Mouse (Mus musculus) right cerebral cortex, postnatal 14 days (tissue): ENCODE results near the gene Mgat5.
A peak's percentile ranks its signal among the peaks of the same experiment; 100 is the strongest.

Experiments
- DNase-seq: peaks from one replicate; pipeline ENCODE4 v3.0.0; 2022

Mgat5 gene

DNA sequence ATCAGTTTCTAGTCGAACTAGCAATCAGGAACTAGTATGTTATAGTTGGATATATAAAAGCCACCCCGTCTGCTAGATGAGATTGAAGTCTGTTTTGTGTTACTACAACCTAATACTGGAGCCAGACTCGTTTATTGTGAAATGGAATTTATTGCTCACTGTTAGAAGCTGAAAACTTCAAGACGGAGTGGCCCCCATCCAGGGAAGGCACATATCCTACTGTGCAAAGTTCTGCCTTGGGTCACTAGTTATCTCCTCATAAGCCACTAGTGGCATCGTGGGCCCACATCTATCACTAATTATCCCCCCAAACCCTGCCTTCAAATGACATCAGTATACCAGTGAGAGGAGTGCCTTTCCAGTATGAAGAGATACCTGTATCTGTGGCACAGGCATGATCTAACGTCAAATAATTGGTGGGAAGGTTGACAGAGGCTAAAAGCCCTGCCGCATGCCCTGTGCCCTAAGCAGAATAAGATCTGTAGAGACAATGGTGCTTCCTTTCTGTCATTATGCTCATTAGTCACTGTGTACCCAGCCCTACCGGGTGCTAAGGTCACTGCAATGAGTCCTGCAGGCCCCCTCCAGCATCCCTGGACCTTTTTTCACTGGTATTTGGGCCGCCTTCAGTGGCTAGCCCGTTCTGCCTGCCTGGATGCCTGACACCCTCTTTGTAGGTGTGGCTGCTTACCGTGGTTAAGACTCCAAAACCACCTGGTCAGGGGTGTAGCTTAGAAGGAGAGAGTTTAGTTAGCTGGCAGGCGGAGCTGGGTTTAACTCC is 191.9 kb downstream of the Mgat5 start:
- no peak for DNase-seq

DNA sequence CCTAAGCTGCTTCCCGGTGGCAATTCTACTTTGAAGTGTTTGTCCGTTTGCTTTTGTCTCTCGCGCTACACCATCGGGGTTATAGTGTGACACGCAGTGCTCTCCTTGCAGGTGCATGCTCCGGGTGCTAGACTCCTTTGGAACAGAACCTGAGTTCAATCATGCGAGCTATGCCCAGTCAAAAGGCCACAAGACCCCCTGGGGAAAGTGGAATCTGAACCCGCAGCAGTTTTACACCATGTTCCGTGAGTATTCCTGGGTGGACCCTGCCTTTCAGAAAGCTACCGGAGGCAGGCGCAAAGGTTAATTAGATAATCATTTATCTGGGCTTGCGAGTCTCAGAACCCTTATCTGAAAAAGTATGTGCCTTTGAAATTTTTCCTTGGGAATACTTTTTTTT is 192.6 kb downstream of the Mgat5 start:
- DNase-seq = no peak

DNA sequence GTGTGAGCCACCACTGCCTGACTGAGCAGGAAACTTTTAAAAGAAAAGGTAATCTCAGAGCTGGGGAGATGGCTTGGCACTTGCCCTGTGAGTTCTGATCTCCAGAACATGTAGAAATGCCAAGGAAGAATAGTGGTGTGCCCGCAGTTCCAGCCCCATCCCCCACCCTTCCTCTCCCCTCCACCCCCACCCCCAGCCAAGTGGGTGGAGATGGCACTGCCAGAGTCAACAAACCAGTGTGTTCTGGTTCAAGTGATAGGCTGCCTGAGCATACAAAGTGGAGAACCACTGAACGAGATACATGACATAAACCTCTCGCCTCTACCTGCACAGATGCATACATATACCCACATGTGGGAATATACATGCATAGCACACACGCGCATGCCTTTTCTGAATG is 193.4 kb downstream of the Mgat5 start:
- no peak for DNase-seq

DNA sequence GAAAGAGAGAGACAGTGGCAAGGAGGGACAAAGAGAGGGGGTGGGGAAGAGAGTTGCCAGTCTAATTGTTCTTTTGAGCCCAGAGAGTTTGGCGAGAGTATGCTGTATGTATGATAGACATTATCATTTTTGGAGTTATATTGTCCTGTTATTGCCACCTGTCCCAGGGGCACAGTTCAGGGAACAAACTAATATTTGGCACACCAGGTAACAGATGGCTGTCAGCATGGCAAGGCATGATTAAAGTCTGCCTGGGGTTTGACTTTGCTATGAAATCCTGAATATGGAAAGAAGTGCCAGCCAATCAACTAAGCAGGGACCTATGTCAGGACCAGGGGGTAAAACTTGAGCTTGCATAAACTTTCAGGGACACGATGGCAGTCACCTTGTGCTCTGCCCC is 195.4 kb downstream of the Mgat5 start:
- no peak for DNase-seq

DNA sequence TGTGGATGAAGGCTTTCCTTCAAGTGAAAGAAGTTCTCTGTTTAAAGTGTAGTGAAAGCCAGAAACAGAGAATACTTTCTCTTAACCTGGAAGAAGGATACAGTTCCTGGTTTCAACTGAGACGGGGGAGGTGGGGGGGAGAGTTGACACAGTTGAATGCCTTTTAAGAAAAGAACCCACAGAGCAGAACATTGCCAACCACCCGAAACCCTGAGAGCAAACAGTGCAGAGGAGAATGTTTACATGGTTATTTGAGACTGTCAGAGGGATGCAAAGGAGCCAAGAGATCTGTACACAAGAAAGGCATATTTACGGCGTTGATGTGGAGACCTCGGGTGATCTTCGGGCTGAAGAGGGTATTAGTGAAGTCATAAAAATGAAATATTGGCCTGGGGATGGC is 195.9 kb downstream of the Mgat5 start:
- no peak for DNase-seq

DNA sequence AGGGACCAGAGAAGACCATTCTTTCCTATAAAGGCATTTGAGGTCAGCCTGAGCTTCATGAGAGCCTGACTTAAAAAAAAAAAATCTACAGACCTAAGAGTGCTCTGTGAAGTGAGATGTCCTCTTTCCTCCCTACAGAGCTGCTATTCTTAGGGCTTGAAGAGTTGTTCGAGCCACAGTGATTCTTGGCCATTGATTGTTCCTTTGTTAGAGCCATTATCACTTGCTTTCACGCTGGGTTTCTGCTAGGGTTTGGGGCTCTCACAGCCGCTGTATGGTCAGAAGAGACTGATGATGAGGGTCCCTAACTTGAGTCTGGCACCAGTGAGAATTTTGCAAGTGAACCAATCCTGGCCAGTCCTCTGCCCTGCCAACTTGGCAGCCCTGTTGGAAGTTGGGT is 199.8 kb downstream of the Mgat5 start:
- DNase-seq = no peak

DNA sequence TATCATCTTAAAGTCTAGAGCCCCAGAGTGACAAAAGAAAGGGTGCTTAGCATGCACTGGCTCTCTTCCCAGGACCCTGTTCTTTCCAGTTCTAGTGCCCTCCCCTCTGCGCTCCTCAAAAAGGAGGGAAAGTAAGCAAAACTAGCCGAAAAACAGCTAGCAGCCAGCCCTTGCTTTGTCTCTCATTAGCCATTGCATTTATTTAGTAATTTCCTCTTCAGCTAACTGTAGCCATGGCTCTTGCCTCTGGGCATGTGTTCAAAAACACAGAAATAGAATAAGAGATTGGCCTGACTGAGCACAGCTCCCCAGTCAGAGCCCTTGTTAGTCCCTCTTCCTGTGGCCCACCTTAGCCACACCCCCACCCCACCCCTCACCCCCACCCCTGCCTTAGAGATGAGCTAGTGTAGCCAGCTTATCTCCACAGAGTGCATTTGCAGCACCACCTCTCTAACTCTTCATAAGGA is 204.2 kb downstream of the Mgat5 start:
- DNase-seq = no peak

GRCm38 (mm10) chr1:127409512-127409911 is 204.7 kb downstream of the Mgat5 start:
- no peak for DNase-seq

DNA sequence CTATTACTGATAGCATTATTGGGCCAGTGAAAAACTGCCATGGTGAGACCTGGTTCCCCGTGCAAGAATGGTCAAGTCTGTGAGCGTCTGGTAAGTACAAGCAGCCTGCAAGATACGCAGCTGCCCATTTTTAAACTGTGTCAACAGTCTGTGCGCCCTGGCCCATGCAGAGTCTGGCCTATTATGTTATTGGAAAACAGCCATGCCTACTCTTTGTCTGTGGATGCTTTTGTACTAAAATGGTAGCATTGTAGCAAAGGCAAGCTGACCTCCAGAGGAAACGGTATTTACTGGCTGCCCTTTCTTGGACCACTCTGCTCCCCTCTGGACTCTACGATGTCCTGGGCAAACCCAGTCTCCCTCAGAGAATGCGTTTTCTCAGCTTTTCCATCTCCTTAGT is 209.7 kb downstream of the Mgat5 start:
- no peak for DNase-seq

- no peak for DNase-seq
These were observed 211.1 kb downstream of the Mgat5 start for GRCm38 (mm10) chr1:127415896-127416295.

DNA sequence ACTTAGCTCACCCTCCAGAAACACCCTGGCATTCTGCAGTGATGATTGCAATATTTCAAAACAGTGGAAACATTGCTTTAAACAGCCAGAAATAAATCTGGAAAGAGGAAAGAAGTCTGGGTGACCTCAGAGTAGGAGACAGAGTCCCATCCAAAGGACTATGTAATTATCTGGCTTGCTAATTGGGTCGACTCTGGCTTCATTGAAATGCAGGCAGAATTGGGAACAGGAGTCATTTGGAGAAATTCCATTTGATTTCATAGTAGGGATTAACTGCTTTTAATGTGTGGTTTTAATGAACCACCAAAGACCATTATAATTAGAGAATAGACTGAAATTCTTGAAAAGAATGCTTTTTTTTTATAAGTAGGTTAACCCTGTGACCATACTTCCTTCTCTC is 212.2 kb downstream of the Mgat5 start:
- DNase-seq = no peak

GRCm38 (mm10) chr1:127418916-127419575 is 214.2 kb downstream of the Mgat5 start:
- DNase-seq = no peak

DNA sequence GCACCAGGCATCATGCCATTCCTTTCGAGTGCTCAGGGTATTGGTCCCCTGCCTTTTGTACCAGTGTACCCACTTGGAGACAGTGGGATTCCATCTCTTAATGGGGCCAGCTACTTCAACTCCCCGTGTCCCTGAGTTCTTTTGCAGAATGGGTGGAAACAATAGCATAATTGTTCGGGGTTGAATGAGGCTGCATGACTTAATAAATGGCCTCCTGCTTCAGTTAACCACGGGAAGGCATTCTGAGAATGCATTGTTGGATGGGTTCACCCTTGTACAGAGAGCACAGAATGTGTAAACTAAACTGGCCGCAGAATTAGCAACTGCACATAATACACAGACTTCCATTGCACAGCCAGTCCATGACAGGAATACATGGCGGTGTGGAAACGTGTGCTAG is 214.8 kb downstream of the Mgat5 start:
- DNase-seq = no peak

DNA sequence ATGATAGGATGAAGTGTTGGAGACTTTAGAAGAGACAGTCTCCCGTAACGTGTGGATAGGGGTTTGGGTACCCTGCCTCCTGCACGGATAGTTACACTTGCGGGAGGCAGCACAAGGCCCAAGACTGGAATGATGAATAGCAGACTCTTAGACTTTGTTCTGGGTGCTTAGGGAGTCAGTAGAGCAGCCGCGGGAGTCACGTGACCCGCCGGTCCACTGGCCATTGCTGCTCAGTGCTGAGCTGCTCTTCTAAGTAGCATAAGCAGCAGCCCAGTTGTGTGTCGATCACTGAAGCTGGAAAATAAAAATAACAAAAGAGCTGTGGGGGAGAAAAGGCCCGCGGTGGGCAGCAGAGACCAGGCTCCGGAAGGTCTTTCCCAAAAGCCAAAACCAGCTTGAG is 215.6 kb downstream of the Mgat5 start:
- no peak for DNase-seq

GRCm38 (mm10) chr1:127420795-127421194 is 216.0 kb downstream of the Mgat5 start:
- no peak for DNase-seq

DNA sequence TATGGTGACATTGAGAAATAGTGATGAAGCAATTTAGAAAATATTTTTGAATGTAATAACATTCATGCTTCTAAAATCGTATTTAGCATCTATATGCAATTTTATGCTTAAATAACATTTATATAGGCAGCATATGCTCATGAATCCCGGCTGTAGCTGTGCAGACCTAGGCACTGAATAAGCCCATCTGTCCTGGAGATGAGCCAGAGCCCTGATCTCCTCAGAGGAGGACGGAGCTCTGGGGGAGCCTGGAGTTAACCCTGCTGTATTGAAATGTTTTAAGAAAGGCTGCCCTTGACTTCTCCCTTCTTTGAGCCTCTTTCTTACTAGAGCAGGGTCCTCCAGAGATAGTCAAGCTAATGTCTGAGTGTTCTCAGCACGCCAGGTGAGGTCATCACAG is 217.8 kb downstream of the Mgat5 start:
- DNase-seq = no peak

DNA sequence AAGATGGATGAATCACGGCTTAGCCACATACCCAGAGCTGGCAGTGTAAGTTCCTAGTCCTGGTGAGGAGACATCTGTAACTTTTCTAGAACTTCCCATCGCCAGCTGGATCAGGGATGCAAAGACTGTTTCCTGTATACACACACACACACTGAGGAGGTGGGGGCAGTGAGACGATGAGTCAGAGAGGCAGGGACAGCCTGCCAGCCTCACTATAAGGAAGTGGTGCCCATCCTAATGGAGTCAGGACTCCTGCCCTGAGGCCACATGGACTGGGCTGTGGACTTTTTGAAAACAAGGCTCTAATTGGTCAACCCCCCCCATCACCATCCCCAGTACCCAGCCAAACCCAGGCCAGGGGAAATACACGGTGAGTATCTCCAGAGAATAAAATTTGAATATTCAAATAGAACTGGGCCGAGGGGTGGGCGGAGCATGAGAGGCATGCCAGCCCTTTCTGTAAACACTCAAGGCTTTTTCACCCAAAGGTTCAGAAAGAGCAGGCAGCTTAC is 220.3 kb downstream of the Mgat5 start:
- peak; percentile 21 for DNase-seq

- DNase-seq = no peak
These were observed 225.5 kb downstream of the Mgat5 start for GRCm38 (mm10) chr1:127430290-127430689.

DNA sequence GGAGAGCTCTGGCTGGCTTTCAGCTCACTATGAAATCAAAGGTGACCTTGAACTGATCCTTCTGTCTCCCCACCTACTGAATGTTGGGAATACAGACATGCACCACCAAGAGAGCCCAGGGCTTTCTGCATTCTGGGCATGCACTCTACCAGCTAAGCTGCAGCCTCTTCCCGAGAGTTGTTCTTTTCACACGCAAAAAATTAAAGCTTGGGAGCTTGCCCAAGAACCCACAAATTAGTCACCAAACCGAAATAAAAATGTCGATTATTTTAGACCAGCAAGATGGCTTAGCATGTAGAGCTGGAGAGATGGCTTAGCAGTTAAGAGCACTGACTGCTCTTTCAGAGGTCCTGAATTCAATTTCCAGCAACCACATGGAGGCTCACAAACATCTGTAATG is 230.0 kb downstream of the Mgat5 start:
- no peak for DNase-seq

GRCm38 (mm10) chr1:127437091-127437490 is 232.3 kb downstream of the Mgat5 start:
- DNase-seq = no peak

GRCm38 (mm10) chr1:127439452-127439891 is 234.7 kb downstream of the Mgat5 start:
- DNase-seq = no peak

- DNase-seq = no peak
These were observed 236.2 kb downstream of the Mgat5 start for GRCm38 (mm10) chr1:127441007-127441406.

GRCm38 (mm10) chr1:127441736-127442135 is 236.9 kb downstream of the Mgat5 start:
- no peak for DNase-seq
